Mouse (Mus musculus): ENCODE measurements around the gene Nemp2.

The Nemp2 gene

GRCm38 (mm10) chr1:52630248-52630936 lies at the start of gene Nemp2:
Gene Nemp2, plus strand, starts transcription at chr1:52630703.
- DNase-seq (ENCODE audit: extremely low spot score, low spot score): peak; percentile 95

GRCm38 (mm10) chr1:52581744-52582143 lies 48.8 kb upstream of the Nemp2 start:
- DNase-seq (ENCODE audit: extremely low spot score, low spot score): no peak

- DNase-seq (ENCODE audit: extremely low spot score, low spot score): no peak
Measured at GRCm38 (mm10) chr1:52582866-52583265, 47.6 kb upstream of the Nemp2 start.

- no peak for DNase-seq (ENCODE audit: extremely low spot score, low spot score)
Measured at GRCm38 (mm10) chr1:52596982-52597646, 33.4 kb upstream of the Nemp2 start.

DNA sequence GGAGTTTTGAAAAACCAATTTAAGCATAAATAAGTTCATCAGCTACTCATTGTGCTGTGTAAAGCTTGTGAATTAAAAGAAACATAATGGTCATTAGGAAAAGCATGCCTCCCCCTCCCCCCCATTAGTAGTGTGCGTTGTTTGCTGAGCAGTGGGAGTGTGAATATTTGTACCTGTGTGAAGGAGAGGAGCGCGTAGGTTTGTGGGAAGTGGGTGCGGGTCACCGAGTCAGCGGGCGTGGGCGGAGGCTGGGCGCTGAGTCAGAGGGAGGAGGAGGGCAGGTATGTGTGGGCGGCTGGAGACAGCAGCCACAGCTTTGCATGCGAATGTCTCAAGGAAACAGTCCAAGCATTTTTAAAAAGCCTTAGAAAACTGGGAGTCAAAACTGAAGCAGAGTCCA lies 32.7 kb upstream of the Nemp2 start:
- DNase-seq (ENCODE audit: extremely low spot score, low spot score): no peak

DNA sequence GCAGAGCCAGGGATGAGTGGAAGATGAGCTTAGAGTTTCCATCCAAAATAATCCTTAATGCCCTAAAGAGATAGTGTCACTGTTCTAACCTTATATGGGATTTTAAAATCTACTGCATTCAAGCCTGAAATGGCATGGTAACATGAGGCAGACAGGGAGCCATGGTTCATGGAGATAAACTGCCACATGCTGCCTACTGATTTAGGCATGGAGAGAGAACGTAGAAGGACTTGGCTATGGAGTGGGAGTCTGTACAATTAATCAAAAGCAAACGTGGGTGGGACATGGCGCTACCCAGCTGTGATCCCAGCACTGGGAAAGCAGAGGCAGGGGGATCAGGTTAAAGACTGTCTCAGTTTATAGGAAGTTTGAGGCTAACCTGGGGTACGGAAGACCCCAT lies 32.1 kb upstream of the Nemp2 start:
- no peak for DNase-seq (ENCODE audit: extremely low spot score, low spot score)

- DNase-seq (ENCODE audit: extremely low spot score, low spot score): no peak
Measured at GRCm38 (mm10) chr1:52601496-52601895, 29.0 kb upstream of the Nemp2 start.

DNA sequence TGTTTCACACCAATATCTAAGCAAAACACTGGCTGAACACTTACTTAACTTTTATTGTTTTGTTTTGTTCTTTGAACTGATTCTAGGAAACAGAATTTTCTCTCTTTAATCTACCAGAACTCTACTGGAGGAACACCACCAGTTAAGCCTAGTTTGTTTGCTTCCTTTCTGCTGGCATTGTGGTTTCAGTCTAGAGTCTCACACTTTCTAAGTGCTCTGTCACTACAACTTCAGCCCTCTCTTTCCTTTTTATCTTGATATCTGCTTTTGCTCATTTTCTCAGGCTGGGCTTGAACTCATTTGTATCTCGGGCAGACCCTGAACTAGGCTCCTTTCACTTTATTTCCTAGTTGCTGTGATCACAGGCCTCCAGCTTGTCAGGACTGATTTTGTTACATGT lies 22.8 kb upstream of the Nemp2 start:
- DNase-seq (ENCODE audit: extremely low spot score, low spot score): no peak

GRCm38 (mm10) chr1:52608486-52608885 lies 22.0 kb upstream of the Nemp2 start:
- no peak for DNase-seq (ENCODE audit: extremely low spot score, low spot score)

- no peak for DNase-seq (ENCODE audit: extremely low spot score, low spot score)
Measured at GRCm38 (mm10) chr1:52618217-52618616, 12.3 kb upstream of the Nemp2 start.

GRCm38 (mm10) chr1:52620442-52620841 lies 10.1 kb upstream of the Nemp2 start:
- no peak for DNase-seq (ENCODE audit: extremely low spot score, low spot score)

- DNase-seq (ENCODE audit: extremely low spot score, low spot score): no peak
Measured at GRCm38 (mm10) chr1:52630937-52631299, 415 bp downstream of the Nemp2 start.

- no peak for DNase-seq (ENCODE audit: extremely low spot score, low spot score)
Measured at GRCm38 (mm10) chr1:52631570-52631969, 1.1 kb downstream of the Nemp2 start.

DNA sequence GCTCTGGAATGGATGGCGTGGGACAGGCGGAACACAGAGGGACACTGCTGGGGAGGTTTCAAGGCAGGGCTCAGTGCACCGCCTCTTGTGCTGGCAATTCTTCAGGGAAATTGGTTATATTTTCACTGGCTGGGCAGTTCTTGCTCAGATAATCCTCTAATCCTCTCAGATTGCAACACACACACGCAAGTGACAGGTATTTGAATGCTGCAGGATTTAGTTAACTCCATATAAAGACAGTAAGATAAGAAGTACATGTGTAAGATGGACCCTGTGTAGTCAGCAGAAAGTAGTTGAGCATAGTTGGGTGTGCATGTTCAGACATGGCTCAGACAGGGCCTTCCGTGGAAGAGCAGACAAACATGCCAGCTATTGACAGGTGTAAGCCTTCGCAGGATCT lies 3.7 kb downstream of the Nemp2 start:
- DNase-seq (ENCODE audit: extremely low spot score, low spot score): no peak

- no peak for DNase-seq (ENCODE audit: extremely low spot score, low spot score)
Measured at GRCm38 (mm10) chr1:52635932-52636331, 5.4 kb downstream of the Nemp2 start.

DNA sequence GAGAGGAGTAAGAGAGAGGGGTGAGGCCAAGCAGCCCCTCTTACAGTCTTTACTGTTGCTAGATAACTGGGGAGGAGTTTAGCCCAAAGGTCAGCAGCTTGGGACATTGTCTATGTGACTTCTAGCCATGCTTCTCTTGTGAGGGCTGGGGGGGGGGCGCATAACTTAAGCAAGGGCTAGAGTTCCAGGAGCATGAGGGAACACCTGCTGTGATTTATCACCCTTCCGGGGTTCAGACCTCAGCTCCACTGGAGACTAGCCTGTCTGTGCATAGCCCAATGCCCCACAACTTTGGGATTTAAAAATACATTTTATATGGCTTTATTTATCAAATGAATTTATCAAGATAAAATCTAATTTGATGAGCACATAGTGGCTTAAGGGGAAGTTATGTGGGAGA lies 7.6 kb downstream of the Nemp2 start:
- no peak for DNase-seq (ENCODE audit: extremely low spot score, low spot score)

DNA sequence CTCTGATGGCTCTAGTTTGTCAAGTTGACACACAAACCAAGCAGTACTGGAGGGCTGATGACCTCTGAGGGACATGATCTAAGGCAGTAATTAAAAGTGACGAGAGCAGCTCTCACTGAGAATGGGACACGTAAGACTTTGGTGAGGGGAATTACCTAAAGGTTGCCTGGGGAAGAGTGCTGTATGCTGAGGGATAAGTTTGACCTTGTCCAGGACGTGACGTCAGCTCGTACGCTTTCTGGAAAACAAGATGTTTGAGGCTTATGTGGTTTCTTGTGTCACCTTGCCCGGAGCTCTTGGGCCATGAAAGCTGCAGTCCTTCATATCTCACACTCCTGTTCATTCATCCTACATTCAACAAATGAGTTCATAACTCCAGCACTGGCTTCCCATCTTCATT lies 8.6 kb downstream of the Nemp2 start:
- DNase-seq (ENCODE audit: extremely low spot score, low spot score): no peak

DNA sequence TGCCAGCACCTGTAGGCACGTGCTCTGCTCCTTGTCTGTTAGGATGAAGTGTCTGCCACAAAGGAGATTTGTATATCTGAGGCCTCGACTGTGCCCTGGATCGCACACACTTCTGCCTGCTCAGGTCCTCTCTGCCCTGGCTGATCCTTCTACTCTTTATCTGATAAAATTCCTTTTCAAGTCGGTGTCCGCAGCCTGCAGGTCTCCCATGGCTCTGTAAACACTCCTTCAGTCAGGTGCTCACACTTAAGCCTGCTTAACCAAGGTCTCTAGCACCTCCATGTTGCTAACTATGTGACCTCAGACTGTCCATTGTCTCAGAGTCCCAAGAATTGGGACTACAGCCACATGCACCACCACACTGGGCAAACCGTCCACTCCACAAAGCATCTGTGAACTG lies 9.8 kb downstream of the Nemp2 start:
- DNase-seq (ENCODE audit: extremely low spot score, low spot score): no peak

GRCm38 (mm10) chr1:52640736-52641135 lies 10.2 kb downstream of the Nemp2 start:
- DNase-seq (ENCODE audit: extremely low spot score, low spot score): no peak

- peak; percentile 41 for DNase-seq (ENCODE audit: extremely low spot score, low spot score)
Measured at GRCm38 (mm10) chr1:52648153-52649027, 17.9 kb downstream of the Nemp2 start.

DNA sequence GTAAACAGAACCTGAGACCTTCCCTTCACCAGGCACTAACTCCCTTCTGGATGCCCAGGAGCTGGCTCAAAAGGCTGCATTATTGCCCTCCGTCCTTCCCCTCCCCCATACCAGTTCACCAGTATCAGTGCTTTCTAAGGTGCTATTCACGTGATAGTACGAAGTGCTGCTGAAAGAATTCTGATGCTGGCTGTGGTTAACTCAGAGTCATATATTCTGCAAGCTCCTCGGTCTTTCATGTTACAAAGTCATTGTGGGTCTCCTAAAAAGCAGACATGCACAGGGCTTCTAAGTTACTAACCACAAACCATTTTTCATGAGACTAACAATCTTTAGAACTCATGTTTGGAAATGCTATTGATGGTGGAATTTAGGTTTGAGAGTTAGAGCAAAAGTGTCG lies 19.6 kb downstream of the Nemp2 start:
- DNase-seq (ENCODE audit: extremely low spot score, low spot score): no peak

DNA sequence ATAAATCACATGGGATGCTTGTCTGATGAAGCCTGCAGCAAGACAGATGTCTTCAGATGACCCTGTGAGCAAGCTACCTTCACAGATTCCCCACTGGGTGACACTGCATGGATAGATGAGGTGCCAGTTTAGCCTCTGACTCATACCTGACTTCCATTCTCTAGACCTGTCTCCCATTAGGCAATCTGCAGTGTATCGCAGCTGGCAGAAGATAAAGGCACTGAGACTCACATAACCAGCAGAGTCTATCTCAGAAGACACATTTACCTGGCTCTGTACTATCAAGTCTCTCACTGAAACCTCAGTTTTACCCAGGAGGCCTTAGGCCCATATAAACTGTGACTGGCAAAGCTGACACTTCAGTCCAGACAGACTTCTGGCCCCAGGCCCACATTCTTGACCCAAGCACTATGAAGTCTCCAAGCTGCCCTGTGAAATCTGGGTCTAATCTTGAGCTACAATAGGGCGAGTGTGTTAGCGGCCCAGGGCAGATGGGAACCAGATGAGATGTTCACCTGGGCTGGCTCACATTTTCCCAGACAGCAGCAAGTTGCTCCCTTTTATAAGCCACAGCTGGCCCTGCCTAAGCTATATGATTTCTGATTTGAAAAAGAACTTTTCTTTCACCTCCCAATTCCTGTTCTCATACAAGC lies 22.2 kb downstream of the Nemp2 start:
- peak; percentile 38 for DNase-seq (ENCODE audit: extremely low spot score, low spot score)
